Mouse (Mus musculus): ENCODE measurements around the gene Mfsd6.

The Mfsd6 gene

DNA sequence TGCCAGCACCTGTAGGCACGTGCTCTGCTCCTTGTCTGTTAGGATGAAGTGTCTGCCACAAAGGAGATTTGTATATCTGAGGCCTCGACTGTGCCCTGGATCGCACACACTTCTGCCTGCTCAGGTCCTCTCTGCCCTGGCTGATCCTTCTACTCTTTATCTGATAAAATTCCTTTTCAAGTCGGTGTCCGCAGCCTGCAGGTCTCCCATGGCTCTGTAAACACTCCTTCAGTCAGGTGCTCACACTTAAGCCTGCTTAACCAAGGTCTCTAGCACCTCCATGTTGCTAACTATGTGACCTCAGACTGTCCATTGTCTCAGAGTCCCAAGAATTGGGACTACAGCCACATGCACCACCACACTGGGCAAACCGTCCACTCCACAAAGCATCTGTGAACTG lies 87.0 kb downstream of the Mfsd6 start:
- DNase-seq (ENCODE audit: low read depth): no peak

DNA sequence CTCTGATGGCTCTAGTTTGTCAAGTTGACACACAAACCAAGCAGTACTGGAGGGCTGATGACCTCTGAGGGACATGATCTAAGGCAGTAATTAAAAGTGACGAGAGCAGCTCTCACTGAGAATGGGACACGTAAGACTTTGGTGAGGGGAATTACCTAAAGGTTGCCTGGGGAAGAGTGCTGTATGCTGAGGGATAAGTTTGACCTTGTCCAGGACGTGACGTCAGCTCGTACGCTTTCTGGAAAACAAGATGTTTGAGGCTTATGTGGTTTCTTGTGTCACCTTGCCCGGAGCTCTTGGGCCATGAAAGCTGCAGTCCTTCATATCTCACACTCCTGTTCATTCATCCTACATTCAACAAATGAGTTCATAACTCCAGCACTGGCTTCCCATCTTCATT lies 88.2 kb downstream of the Mfsd6 start:
- DNase-seq (ENCODE audit: low read depth): no peak

DNA sequence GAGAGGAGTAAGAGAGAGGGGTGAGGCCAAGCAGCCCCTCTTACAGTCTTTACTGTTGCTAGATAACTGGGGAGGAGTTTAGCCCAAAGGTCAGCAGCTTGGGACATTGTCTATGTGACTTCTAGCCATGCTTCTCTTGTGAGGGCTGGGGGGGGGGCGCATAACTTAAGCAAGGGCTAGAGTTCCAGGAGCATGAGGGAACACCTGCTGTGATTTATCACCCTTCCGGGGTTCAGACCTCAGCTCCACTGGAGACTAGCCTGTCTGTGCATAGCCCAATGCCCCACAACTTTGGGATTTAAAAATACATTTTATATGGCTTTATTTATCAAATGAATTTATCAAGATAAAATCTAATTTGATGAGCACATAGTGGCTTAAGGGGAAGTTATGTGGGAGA lies 89.2 kb downstream of the Mfsd6 start:
- no peak for DNase-seq (ENCODE audit: low read depth)

DNA sequence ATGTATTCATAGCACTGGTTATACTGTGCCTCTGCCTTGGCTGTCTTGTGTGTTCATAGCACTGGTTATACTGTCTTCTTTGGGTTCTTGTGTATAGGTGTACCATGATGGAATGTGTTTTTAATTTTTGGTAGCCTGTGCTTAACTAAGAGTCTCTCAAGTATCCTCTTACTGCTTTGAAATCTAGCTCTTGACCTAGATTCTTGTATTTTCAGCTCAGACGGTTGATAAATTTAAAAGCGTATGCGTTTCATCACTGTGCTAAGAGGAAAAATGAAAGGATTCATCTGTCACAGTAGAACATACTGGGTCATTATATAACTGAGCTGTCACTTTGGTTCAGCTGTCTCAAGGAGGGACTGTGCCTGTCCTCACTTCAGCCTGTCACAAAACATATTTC lies 91.3 kb downstream of the Mfsd6 start:
- DNase-seq (ENCODE audit: low read depth): no peak

DNA sequence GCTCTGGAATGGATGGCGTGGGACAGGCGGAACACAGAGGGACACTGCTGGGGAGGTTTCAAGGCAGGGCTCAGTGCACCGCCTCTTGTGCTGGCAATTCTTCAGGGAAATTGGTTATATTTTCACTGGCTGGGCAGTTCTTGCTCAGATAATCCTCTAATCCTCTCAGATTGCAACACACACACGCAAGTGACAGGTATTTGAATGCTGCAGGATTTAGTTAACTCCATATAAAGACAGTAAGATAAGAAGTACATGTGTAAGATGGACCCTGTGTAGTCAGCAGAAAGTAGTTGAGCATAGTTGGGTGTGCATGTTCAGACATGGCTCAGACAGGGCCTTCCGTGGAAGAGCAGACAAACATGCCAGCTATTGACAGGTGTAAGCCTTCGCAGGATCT lies 93.0 kb downstream of the Mfsd6 start:
- DNase-seq (ENCODE audit: low read depth): no peak

DNA sequence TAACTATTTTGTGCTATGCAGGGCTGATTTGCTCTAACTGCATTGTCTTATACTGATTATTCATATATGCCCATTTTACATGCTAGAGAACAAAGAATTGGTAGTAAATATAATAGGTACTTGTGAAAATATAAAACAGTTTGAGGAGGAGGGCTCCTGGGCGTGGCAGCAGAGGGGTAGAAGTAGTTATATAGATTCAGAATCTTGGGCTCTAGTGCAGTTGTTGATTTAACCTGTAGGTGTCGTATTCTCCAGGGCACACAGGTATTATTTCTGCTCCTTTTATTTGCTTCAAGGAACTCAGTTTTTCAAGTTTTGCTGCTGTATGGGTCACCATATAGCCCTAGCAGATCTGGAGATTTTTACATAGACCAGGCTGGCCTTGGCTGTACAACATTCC lies 95.7 kb downstream of the Mfsd6 start:
- DNase-seq (ENCODE audit: low read depth): peak; percentile 79

DNA sequence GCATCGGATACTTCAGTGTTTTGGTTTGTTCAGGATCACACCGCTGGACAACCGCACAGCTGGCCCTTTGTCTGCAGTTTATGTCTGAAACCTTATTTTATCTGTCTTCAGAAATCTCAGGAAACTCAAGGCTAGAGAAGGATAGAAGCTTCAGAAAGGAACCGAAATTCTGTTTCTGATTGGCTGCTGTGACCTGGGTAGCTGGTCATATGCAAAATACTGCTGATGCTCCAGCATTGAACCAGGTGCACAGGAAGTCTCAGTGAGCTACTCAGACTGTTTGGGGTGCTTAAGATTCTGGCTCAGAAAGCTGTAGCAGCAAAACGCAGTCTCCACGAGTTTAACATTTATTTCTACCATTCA lies 96.3 kb downstream of the Mfsd6 start:
- peak; percentile 91 for DNase-seq (ENCODE audit: low read depth)

DNA sequence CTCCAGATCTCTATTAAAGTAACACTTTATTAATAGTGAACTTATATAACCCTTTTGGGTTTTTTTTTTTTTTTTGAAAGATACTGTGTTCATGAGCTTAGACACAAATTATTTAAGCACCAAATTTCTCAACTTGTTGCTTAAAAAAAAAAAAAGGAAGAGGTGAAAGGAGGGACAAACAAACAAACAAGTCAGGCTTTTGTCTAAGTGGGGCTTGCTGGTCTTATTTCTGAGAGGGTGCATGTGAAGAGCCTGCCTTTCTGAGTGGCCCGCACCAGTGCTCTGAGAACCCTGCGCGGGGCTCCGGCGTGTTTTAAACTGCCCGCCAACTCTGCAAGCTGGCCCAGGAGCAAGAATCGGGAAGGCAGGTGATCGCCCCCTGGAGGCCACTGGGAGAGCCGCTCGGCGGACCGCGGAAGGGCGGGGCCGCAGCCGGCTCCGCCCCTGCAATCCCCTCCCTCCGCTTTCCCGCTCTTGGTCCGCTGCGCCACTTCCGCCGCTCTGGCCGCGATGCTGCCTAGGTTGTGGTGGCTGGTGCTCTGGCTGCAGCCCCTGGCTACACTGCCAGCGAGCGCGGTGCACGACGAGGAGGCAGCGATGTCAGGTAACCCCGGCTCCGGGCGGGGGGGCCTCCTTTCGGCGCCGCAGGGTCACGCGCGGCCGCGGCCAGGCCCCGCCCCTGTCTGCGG lies 96.9 kb downstream of the Mfsd6 start, which contains the start of gene Nemp2:
TSS of gene Nemp2 (plus strand) at position 456 of the 689 bp plus-strand sequence.
- DNase-seq (ENCODE audit: low read depth): peak; percentile 96

DNA sequence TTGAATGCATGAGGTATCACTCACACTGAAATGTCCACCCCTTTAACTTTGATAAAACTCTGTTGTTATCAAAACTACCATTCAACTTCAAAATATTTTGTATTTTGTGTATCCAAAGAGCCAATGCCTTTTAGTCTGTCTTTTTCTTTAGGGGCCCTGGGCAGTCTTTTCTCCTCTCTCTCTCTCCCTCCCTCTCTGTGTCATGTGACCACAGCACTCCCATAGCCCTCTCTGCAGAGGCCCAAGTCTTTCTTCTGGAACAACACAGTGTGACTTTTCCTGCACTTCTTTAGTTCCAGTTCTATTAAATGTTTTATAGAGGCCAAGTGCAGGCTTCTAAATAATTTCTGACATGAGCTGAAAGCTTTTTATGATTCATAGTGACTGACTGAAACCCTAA lies 106.8 kb downstream of the Mfsd6 start:
- DNase-seq (ENCODE audit: low read depth): no peak

DNA sequence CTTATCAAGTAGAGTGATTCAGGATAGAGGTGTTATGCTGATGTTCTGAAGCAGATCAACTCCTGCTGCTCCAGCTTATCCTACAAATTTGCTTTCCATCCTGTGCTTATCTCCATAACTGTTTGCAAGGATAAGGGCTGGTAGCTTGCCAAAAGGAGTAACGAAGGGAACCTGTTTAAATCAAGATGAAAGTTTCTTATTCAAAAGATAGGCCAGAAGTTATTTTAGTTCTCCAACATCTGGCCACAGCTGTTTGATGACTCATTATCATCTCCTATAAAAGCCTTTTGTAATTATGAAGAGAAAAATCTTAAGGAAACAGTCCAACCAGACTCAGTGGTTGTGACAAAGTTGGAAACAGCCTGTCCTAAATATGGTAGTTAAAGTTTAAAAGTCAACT lies 109.0 kb downstream of the Mfsd6 start:
- no peak for DNase-seq (ENCODE audit: low read depth)

DNA sequence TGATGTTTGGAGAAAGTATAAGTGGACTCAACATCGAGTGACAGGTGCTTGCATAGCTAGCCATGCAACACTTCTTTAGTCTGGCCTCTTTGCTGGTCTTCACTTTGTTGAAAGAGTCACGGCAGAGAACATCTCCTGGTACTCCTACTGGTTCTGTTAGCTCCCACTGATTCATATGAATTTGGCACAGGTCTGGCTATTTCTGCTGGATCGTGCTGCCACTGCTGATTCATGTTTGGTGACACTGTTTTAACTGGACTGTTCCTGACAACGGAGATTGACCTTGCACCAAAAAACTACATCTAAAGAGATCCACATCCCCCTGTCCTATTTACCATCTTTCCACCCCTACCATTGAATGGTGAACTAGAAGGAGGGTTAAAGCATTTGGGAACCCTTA lies 118.8 kb downstream of the Mfsd6 start:
- DNase-seq (ENCODE audit: low read depth): no peak

DNA sequence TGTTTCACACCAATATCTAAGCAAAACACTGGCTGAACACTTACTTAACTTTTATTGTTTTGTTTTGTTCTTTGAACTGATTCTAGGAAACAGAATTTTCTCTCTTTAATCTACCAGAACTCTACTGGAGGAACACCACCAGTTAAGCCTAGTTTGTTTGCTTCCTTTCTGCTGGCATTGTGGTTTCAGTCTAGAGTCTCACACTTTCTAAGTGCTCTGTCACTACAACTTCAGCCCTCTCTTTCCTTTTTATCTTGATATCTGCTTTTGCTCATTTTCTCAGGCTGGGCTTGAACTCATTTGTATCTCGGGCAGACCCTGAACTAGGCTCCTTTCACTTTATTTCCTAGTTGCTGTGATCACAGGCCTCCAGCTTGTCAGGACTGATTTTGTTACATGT lies 119.6 kb downstream of the Mfsd6 start:
- peak; percentile 51 for DNase-seq (ENCODE audit: low read depth)

Measured in naive thymus-derived CD4-positive, alpha-beta T cell, adult 2 months (primary cell).